Mouse (Mus musculus) G1E (cell line): ENCODE data around the gene Pbx3.

Experiments used
- CTCF ChIP-seq: IDR thresholded peaks from 2 replicates; pipeline ENCODE4 v1.5.1; 2012; ENCODE audit warnings: low read depth, low read length, inconsistent platforms, mixed read lengths
- GATA1 ChIP-seq: IDR thresholded peaks from 2 replicates; pipeline ENCODE4 v1.6.1; 2012; ENCODE audit warnings: borderline replicate concordance, low read length, inconsistent platforms, mixed read lengths
- TAL1 ChIP-seq: conservative IDR thresholded peaks from 2 replicates; pipeline ENCODE4 v1.6.1; 2012; ENCODE audit warnings: low read depth, low read length, inconsistent platforms, mixed read lengths

DNA sequence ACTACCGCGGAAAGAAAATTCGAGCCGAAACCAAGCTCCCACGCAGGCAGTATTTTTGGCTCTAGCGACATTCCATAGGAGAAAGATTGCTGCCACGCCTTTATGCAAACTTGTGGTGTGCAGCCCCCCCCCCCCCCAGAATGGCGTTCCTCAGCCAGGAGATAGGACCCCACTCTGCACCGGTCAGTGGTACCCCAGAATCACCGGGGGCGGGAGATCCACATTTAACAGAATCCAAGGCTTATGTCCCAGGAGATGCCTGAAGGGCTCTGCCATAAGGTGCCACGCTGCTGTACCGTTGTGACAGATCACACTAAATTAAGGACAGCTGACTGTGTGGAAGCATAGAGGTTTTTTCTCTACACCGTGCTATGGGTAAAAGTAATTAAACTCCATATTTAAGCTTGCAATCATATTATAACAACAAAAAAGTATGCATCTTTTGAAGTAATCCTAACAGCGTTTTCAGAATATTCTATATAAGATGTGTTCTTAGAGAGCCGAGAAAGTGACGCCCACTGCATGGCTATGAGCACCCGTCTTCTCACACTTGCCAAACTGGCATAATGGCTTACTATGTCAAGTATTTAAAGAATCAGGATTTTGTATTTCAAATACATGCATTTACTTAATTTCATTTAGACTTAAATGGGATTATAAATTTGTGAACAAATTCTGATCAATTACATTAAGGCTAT is 122.8 kb downstream of the Pbx3 start:
- TF ChIP-seq CTCF (no peak), GATA1 (no peak), TAL1 (no peak)
